Mouse (Mus musculus) heart, adult 2 months (tissue): ENCODE measurements at regions not wholly inside any gene's neighbourhood (a gene's known extent, or its start where the extent isn't known, plus 50 kb on each side); places are given as distances from the start of the nearest gene placed in this dataset.

Source experiments
- DNase-seq, 2 experiments: peaks; one replicate each; pipeline ENCODE4 v3.0.0; 2021
- H3K27ac ChIP-seq: fragments of 200-600 bp; 2 replicates; pipeline ENCODE4 v1.8.1; 2022
- H3K27me3 ChIP-seq: fragments of 200-500 bp; 2 replicates; pipeline ENCODE4 v1.6.1; 2012; ENCODE audit warnings: mild to moderate bottlenecking, low read length, inconsistent platforms, mixed read lengths; ENCODE audit not compliant: control insufficient read depth, insufficient read depth
- H3K36me3 ChIP-seq: fragments of 200-500 bp; 2 replicates; pipeline ENCODE4 v1.6.1; 2012; ENCODE audit warnings: low read length, inconsistent platforms; ENCODE audit not compliant: control insufficient read depth, insufficient read depth
- H3K4me1 ChIP-seq: fragments of 200-500 bp; 2 replicates; pipeline ENCODE4 v1.6.1; 2011; ENCODE audit warnings: low read length; ENCODE audit not compliant: control insufficient read depth, insufficient read depth
- H3K4me3 ChIP-seq: fragments of 200-600 bp; 2 replicates; pipeline ENCODE4 v1.8.1; 2022
- H3K79me2 ChIP-seq: fragments of 200-500 bp; replicated peaks from 2 replicates; pipeline ENCODE4 v1.6.1; 2012; ENCODE audit warnings: mild to moderate bottlenecking, inconsistent platforms, low read length, moderate library complexity, mixed read lengths; ENCODE audit not compliant: control insufficient read depth, insufficient read depth
- H3K9ac ChIP-seq: fragments of 200-500 bp; 2 replicates; pipeline ENCODE4 v1.6.1; 2012; ENCODE audit warnings: low read depth, mild to moderate bottlenecking, control low read depth, inconsistent platforms, low read length, mixed read lengths
- CTCF ChIP-seq: fragments of 200-600 bp; IDR thresholded peaks from 2 replicates; pipeline ENCODE4 v1.8.1; 2022; ENCODE audit warnings: antibody characterized with exemption, mild to moderate bottlenecking, moderate library complexity
- EP300 ChIP-seq: fragments of 200-500 bp; IDR thresholded peaks from 2 replicates; pipeline ENCODE4 v1.6.1; 2011; ENCODE audit warnings: low read depth, low read length, control low read depth; ENCODE audit not compliant: insufficient read depth
- POLR2A ChIP-seq: fragments of 200-500 bp; IDR thresholded peaks from 2 replicates; pipeline ENCODE4 v1.6.1; 2011; ENCODE audit warnings: mild to moderate bottlenecking, low read depth, low read length, control low read depth; ENCODE audit not compliant: insufficient read depth
- WGBS: fragments of 180-500 bp; shearing (Covaris S2); methylation state at CpG from one replicate; pipeline ENCODE4 v1.1.7; 2018; 5-methylcytosine and 5-hydroxymethylcytosine counted together
- intact Hi-C: fragments of 180-260 bp; cut with DNase I; formaldehyde crosslinking; loops from one replicate; pipeline ENCODE4 v1.15.1; 2025

DNA sequence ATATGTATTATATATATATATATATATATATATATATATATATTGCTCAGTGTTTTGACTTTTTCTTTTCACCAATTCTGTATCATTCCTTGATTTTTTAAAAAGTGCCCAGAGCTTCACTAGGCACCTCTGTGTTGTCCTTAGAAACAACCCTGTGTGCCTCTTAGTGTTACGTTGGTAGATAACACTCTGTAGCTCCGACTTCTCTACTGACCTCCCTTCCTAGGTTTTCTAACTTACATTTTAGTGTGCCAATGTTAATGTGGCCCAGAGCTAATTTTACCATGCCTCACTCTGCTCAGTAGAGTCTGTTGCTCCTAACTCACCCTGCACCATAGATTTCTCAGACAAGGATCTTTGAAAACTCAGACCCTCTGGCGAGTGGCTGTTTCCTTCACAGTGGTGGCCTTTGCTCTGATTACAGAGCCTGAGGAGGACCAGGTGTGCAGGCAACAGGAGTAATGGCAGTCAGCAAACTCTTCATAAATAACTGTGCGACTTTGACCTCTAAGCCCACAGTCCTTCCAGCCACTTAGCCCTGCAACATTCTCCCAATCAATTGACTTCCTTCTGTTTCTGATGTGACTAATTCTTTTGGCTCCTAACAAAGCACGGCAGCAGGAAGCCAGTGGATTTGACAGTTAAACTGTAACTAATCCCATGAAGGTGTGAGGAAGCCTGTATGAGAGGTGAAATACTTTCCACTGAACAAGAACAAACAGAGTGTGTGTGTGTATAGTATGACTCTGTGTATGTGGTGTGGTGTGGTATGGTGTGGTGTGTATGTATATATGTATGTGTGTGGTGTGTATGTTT lies 53.6 kb upstream of the Actr3 start:
- 56% methylated on average over 5 of the region's 5 CpGs for WGBS
- H3K4me1 ChIP-seq, result peaks cover 6% of the 10 kb centered on the region

GRCm38 (mm10) chr1:125491014-125491413 lies 55.5 kb upstream of the Actr3 start:
- DNase-seq, result no peak
- Histone ChIP-seq H3K36me3 (peaks cover 2% of the 10 kb centered on the region; the same call in 1 of the 2 replicates), H3K9ac (no peak overlapping the region), H3K4me1 (peaks cover 6% of the 10 kb centered on the region), H3K4me3 (no peak overlapping the region), H3K79me2 (no peaks in the 10 kb centered on the region), H3K27ac (no peak overlapping the region), H3K27me3 (no peaks in the 10 kb centered on the region)
- WGBS, result 27% methylated on average over 5 of the region's 5 CpGs
- intact Hi-C loops, result no loop called here
- no peak for TF ChIP-seq CTCF

More for the DNA sequence above, 53.6 kb upstream of the Actr3 start:
- Histone ChIP-seq H3K36me3 (peaks cover 2% of the 10 kb centered on the region; the same call in 1 of the 2 replicates), H3K79me2 (no peaks in the 10 kb centered on the region), H3K27me3 (no peaks in the 10 kb centered on the region), H3K27ac (no peak overlapping the region), H3K4me3 (no peak overlapping the region), H3K9ac (no peak overlapping the region)
- intact Hi-C loops, result no loop called here
- no peak for TF ChIP-seq CTCF
- no peak for TF ChIP-seq EP300
- no peak for TF ChIP-seq POLR2A
- no peak for DNase-seq

- TF ChIP-seq CTCF, result no peak
- no peak for TF ChIP-seq EP300
- TF ChIP-seq POLR2A, result no peak
- H3K9ac ChIP-seq, result no peak overlapping the region
- H3K27ac ChIP-seq, result no peak overlapping the region
- WGBS, result 82% methylated on average over 6 of the region's 6 CpGs
- H3K27me3 ChIP-seq, result no peaks in the 10 kb centered on the region
- no peaks in the 10 kb centered on the region for H3K79me2 ChIP-seq
- H3K4me3 ChIP-seq, result no peak overlapping the region
- intact Hi-C loops, result no loop called here
- DNase-seq, result no peak
- H3K4me1 ChIP-seq, result peaks cover 3% of the 10 kb centered on the region; the same call in 1 of the 2 replicates
- H3K36me3 ChIP-seq, result no peaks in the 10 kb centered on the region
Observed at GRCm38 (mm10) chr1:125494598-125494997, 59.1 kb upstream of the Actr3 start.

DNA sequence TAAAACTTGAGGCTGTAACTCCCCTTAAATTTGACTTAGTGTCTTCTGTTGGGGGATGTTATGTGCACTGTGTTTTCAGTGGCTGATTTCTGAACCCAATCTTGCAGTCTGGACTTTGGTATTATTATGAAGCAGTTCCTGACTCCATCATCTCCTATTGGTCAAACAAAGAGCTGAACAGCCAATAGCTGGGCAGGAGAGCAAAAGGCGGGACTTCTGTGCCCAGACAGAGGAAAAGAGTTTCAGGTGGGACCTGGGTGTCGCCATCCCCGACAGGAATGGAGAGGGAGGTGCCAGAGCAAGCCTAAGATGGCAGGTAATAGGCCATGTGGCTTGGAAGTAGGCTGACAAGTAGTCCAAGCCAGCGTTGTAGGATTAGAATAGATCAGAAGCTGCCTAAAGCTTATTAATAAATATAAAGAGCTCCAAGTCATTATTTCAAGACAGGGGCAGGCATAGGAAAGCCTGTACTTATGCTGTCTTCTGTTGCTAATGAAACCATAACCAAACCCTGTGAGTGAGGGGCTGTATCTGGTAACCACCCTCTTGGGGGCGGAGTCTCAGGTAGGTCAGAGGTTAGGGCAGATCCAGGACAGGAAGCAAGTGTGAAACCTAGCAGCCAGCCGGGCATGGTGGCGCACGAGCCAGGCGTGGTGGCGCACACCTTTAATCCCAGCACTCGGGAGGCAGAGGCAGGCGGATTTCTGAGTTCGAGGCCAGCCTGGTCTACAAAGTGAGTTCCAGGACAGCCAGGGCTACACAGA lies 60.0 kb upstream of the Actr3 start:
- DNase-seq, result no peak
- WGBS, result 88% methylated on average over 10 of the region's 13 CpGs
- Histone ChIP-seq H3K9ac (no peak overlapping the region), H3K27me3 (no peaks in the 10 kb centered on the region), H3K36me3 (no peaks in the 10 kb centered on the region), H3K4me3 (no peak overlapping the region), H3K79me2 (no peaks in the 10 kb centered on the region), H3K27ac (no peak overlapping the region), H3K4me1 (peaks cover 3% of the 10 kb centered on the region; the same call in 1 of the 2 replicates)
- TF ChIP-seq POLR2A (no peak), EP300 (no peak), CTCF (no peak)
- intact Hi-C loops, result no loop called here

GRCm38 (mm10) chr1:125497006-125497405 lies 61.5 kb upstream of the Actr3 start:
- no peak overlapping the region for H3K4me3 ChIP-seq
- H3K9ac ChIP-seq, result no peak overlapping the region
- no peak overlapping the region for H3K27ac ChIP-seq
- intact Hi-C loops, result no loop called here
- H3K79me2 ChIP-seq, result no peaks in the 10 kb centered on the region
- TF ChIP-seq POLR2A (no peak), EP300 (no peak), CTCF (no peak)
- no peak for DNase-seq
- H3K27me3 ChIP-seq, result no peaks in the 10 kb centered on the region
- 86% methylated on average over 9 of the region's 9 CpGs for WGBS
- no peaks in the 10 kb centered on the region for H3K36me3 ChIP-seq
- no peaks in the 10 kb centered on the region for H3K4me1 ChIP-seq

- Histone ChIP-seq H3K27me3 (no peaks in the 10 kb centered on the region), H3K4me3 (no peak overlapping the region), H3K27ac (no peak overlapping the region), H3K79me2 (no peaks in the 10 kb centered on the region), H3K4me1 (no peaks in the 10 kb centered on the region), H3K36me3 (no peaks in the 10 kb centered on the region), H3K9ac (no peak overlapping the region)
- no peak for DNase-seq
- WGBS, result 81% methylated on average over 4 of the region's 4 CpGs
- no peak for TF ChIP-seq POLR2A
- no peak for TF ChIP-seq EP300
- no peak for TF ChIP-seq CTCF
- intact Hi-C loops, result no loop called here
Observed at GRCm38 (mm10) chr1:125501964-125502517, 58.4 kb upstream of the Slc35f5 start.
